Mouse (Mus musculus) liver, embryonic 14.5 days (tissue): ENCODE results near the gene Tmem181a.
"Not testable (repeated sequence)": the region's sequence is repeated elsewhere in the genome, so short reads cannot be mapped to it uniquely, and the experiment has no call there.

ENCODE experiments used
- CTCF ChIP-seq: IDR thresholded peaks from 2 replicates; pipeline ENCODE4 v1.5.1; 2016; ENCODE audit warnings: antibody characterized with exemption, low read depth, control low read depth
- EP300 ChIP-seq: IDR thresholded peaks from 2 replicates; pipeline ENCODE4 v1.6.1; 2016; ENCODE audit warnings: antibody characterized with exemption, low read depth

DNA sequence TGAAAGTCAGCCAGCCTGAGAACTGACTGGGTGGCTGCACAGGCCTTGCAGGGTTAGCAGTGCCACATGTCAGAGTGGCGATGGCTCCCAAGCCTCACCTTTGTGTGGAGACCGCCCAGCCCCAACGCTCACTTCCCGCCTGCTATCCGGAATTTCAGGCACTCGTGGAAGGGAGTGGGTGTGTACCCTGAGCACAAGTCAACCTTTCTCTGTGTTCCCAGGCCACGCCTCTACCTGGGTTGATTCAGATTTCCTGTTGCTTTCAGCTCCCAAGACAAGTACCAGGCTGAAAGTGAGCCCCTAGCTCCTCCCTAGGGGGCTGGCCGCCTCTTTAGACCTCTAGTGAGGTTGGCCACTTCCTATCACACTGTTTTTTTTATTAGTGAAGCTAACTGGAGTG is 22.5 kb downstream of the Tmem181a start:
- not testable (repeated sequence) for TF ChIP-seq CTCF, EP300
